Mouse (Mus musculus): Measurements from ENCODE around the gene Ranbp10.

Gene Ranbp10

DNA sequence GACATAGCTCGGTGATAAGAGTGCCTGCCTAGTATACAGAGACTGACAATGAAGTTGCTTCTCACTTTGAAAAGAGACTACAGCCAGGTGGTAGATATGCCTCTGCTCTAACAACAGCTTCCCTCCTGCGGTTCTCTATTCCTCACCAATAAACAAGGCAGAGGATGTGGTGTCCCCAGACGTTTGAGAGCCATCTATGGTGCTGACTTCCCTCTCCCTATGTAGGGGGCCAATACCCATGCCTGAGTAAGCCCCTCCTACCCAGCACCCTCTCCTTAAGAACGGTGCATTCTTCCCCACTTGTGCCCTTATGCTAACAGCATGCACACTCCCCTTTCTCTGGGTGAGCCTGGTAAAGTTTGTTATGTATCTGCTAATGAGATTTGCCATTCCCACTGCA lies 38.2 kb downstream of the Ranbp10 start:
- no peak for DNase-seq (ENCODE audit: low spot score)

DNA sequence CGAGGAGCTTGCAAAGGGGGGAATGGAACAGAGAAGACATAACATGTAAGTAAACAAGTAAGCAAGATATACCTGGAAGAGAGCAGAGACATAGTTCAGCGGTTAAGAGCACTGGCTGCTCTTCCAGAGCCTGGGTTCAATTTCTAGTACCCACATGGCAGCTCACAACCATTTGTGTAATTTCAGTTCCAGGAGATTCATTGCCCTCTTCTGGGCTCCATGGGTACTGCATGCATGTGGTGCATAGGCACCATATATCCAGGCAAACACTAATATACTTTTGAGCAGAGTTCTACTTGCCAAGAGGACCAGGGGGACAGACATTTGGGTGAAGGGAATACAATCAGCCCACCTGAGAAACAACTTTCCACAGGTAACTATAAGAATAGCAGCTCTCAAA lies 38.9 kb downstream of the Ranbp10 start:
- DNase-seq (ENCODE audit: low spot score) = no peak

DNA sequence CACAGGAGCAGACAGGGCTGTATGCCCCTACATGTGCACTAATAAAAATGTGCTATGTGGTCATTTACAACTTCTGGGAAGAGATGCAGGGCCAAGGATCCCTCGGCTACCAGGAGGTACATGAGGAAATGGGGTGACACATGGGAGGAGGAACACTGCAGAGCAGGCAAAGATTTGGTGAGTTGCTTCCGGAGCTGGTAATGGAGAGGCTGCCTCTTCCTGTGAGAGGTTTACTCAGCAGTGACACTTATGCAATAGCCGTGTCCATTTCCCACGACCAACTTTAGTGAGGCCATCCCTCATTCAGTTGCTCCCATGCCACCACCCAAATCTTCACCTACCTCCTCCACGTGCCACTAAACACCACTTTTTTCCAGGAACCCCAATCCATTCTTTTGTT lies 46.9 kb downstream of the Ranbp10 start:
- no peak for DNase-seq (ENCODE audit: low spot score)

DNA sequence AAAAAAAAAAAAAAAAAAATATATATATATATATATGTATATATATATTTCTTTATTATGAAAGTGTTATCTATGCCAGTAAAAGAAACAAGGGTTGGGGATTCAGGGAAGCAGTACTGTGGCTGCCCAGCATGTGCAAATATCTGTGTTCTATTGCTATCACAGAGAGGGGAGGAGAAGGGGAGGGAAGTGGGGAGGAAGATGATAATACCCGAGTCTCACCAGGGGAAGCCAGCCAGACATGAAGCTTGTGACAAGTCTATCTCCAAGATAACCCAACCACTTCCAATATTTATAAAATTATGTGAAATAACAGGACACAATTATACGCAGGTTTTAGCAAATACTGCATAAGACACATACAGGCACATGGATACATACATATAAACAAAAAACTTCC lies 49.3 kb downstream of the Ranbp10 start:
- no peak for DNase-seq (ENCODE audit: low spot score)

DNA sequence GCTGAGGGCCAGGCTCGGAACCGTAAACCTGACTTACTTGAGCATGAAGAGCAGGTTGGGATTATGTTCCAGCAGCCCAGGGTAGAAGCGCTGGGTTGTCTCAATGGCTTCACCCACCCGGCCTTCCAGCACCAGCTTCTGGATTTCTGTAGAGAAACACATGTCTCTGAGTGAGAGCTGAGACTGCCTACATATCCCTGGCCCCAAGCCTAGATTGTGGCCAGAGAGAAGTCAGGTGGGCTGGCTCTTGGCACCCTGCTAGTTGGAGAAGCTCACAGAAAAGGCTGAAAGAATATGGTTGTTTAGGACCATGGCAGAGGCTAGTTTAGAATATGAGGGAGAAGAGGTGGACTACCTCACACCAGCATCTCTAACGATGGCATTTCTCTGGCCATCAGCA lies 52.7 kb downstream of the Ranbp10 start:
- no peak for DNase-seq (ENCODE audit: low spot score)

DNA sequence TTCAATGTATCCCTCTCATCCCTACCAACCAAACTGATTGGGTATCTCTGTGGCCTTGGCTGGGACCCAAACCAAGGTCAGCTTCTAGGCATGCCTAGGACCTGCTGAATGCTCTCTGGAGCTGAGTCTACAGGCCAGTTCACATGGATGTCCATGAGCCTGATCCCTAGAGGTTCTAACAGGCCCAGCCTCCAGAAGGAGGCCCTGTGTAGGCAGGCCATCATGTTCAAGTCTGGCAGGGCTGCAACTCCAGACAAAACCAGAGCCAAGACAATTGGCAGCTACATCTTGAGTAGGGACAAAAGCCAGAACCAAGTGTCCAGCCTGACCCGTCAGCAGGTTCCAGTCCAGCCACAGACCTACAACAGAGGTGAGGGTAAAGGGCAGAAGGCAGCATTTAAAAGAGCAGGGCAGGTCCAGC lies 53.7 kb downstream of the Ranbp10 start:
- DNase-seq (ENCODE audit: low spot score) = peak; percentile 71

DNA sequence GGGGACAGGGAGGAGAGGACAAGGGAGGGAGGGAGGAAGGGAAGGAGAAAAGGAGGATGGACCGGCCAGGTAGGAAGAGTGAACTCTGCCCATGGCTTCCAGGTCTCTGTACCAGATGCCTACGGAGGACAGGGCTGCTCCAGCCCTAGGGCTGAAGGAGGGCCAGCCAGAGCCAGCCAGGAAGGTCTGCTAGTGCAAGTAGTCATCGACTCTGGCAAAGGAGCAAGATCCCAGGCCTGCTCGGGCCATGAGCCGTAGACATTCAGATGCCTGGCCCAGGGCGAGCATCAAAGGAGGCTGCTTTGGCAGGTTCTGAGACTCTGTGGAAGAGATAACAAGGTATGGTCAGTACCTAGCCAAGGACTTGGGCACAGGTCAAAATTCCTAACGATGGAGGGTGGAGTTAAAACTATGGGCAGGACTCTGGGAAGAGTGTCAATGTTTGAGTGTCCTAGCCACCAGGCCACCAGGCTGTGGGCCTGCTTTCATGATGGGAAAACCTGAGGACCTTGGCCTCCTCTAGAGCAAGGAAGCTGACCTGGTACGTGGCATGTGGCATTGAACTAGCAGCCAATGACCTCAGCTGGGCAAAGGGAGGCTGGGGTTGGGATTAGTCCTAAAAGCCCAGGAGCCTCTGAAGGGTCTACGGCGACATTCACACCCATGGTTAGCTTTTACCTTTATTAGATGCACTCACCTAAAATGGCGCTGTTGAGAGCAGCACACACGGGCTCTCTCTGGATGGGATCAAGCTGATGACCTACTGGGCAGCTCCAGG lies 55.6 kb downstream of the Ranbp10 start:
- no peak for DNase-seq (ENCODE audit: low spot score)

DNA sequence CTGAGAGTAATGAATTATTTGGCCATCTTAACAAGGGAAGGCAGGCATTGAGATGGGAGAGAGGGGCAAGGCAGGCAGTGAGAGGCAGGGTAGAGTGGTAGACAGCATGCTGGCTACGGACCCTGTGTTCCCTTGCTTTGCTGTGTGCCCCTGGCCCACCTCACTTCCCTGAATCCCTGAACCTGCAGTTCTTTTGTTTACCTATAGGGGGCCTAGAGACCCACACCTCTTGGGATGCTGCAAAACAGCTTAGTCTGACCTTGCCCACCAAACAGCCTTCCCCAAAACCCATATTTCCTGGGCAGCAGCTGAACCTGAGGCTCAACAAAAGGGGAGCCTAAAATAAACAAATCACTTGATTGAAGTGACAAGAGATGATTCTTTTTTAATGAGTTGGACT lies 56.5 kb downstream of the Ranbp10 start:
- DNase-seq (ENCODE audit: low spot score) = no peak

DNA sequence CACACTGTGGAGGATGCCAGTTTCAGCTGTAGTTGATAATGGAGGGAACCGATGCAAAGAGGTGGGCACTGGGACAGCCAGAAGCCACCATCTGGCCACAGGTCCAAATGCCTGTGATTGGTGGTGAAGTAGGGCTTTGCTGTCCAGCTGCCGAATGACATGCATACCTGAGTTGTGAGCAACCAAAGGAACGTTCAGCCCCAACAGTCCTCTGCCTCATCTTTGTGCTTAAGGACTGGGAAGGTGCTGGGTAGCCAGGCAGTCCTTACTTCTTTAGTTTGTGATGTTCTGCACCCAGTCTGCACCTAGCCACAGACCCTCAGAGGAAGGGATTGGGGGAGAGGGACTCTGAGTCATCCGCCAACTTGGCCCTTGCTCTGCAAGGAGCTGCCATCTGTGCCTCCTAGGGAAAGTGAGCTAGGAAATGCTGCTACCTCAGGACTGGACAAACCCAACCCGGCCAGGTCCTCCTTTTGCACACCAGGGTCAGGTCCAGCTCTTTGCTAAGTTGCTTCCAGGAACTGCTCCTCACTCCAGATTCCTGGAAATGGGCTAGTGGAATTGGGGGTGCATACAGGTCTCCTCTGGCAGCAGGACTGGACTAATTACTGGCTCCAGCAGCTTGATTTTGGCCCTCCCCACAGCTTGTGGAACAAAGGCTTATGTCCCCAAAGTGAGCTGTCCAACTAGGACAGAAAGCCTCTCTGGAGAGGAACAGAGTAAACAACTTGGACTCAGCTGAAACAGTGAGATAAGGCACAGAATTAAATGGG lies 58.5 kb downstream of the Ranbp10 start:
- no peak for DNase-seq (ENCODE audit: low spot score)

DNA sequence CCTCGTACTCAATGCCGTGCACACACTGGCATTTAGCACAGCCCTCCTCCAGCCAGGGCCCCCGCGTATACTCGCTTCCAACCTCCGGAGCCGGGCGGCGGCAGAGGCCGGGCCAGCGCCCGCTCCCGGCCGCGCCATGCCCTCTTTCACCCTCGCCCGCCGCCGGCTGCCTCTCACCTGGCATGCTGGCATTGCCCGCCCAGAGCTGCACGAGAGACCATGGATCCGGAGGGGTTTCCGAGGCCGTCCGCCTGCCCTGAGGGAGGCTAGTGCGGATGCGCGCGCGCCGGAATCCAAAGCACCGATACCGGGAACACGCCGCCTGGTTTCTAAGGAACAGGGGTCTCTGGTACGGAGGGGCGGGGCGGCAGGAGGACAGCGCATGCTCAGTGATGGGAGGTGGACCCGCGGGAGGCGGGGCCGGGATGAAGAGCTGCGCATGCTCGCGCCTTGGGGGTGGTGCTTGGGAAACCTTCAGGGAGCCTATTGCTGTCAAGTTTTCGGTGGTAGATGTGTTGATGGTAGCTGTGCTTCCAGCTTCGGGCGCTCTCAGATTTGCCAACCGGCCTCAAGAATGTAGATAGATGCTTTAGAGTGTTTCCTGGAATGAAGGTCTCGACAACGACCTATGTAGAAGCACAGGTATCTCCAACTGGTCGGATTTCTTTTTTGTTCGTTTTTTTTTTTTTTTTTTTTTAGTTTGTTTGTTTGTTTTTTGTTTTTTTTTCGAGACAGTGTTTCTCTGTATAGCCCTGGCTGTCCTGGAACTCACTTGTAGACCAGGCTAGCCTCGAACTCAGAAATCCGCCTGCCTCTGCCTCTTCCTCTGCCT lies 68.7 kb downstream of the Ranbp10 start, which contains the start of gene Gfod2:
TSS of gene Gfod2 (minus strand) at position 388 of the 832 bp plus-strand sequence.
- peak; percentile 97 for DNase-seq (ENCODE audit: low spot score)

DNA sequence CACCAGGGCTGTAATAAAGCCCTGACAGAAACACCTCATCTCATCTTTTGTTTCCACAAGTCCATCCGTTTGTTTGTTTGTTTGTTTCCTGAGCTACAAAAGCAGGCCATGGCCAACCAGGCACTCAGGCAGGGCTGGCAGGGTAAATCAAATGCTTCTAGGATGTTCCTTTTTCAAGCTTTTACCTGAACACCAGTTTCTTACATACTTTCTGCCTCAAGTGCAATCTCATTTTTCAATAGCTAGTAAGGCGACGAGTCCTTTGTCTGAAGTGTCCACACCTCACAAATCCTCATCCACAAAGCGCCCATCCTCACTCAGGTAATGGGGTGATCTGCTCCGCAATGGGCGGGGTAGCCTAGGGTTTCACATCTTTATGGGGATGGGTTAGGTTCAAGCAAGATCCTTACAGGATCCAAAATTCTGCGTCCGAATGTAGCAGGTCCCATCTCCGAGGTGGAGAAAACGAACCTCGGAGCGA lies 69.3 kb downstream of the Ranbp10 start:
- no peak for DNase-seq (ENCODE audit: low spot score)

DNA sequence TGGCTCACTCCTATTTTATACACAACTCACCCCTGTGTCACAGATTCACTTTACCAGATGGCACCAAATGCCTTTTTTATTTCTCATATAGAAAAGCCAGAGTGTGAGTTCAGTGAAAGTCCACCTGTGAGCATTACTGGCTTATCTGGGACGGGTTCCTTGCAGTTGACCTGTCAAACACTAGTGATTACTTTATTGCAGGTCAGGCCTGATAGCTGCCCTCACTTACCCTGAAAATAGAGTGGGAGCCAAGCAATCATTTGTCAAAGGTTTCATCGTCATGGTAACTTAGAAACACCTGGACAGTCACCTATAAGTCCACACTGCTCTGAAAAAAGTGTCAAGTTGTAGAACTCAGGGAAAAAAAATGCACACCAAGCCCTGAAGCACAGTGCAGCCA lies 72.5 kb downstream of the Ranbp10 start:
- DNase-seq (ENCODE audit: low spot score) = no peak

DNA sequence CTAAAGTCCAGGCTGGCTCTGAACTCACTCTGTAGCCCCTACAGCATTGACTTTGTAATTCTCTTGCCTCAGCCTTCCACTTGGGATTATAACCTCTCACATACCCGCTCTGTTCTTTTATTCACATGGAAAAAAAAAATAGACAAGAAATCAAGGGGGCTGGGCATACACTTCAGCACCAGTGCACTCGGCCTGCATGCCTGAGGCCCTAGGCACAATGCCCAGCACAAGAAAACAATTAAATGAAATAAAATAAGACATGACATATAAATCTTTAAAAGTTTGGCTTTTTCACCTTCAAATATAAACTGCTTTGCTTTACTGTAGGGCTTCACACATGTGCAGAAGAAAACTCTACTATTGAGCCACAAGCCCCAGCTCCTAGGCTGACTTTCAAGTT lies 73.2 kb downstream of the Ranbp10 start:
- DNase-seq (ENCODE audit: low spot score) = no peak

DNA sequence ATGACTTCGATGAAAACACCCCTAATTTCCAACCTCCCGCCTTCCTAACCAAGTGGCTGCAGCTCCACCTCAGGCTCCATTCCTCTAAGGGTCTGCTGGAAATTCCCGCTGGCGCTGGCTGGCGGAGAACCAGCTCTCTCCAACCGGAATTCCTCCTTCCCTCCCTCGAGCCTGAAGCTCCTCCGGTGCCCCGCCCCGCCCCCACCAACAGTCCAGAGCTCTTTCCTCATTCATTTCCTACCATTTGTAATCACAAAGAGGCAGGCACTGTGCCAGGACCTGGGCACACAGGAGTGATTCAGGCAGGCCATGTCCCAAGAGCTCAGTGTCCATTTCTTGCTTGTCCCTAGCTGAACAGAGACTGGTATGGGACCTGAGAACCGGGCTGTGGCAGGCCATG lies 76.5 kb downstream of the Ranbp10 start:
- peak; percentile 60 for DNase-seq (ENCODE audit: low spot score)

DNA sequence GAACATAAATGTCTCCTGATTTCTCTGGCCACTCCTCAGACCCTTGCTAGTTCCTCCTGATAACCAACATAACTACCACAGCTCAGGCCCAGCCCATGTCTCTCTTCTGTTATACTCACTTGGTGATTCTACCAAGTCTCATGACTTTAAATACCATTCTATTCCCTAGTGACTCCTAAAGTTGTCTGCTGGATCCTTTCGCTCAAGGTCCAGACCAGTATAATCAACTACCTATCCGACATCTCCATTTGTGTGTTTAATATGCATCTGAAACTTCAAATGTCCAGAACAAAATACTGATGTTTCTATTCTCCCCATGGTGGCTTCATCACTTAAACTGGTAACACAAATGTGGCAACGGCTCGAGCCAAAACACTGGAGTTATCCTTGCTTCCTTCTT lies 83.8 kb downstream of the Ranbp10 start:
- DNase-seq (ENCODE audit: low spot score) = no peak

DNA sequence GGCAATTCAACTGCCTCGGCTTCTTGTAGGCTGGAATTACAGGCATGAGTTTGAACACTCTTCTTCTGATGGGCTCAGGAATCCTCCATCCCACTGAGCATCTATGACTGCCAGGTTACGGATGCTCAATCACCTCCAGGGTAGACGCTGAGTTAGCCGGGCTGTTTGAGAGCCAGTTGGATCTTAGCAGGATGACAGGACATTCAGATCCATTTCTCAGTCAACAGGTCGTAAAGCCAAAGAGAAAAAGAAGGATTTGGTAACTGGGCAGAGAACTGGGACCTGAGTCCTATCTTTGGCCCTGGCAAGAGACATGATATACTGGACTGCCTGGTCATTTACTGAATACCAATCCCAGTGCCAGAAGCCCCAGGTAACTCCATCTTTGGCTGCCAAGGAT lies 87.9 kb downstream of the Ranbp10 start:
- no peak for DNase-seq (ENCODE audit: low spot score)

DNA sequence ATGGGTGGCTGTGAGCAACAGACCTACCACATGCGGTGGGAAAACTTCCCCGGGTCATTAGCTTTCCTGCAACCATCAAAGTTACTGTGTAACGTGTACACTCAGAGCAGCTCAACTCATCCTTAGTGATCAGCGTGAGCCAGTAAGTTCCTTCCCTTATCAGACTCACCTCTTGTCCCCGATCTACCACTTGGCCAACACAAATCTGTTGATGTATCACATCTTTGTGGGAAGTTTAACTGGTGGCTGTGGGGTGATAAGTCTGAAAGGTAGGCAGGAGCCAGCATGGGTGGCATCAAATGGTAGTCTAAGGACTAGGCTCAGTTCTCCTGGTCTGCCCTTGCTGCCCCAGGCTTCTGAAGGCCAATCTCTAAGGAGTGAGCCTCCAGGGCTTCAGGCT lies 95.0 kb downstream of the Ranbp10 start:
- no peak for DNase-seq (ENCODE audit: low spot score)

DNA sequence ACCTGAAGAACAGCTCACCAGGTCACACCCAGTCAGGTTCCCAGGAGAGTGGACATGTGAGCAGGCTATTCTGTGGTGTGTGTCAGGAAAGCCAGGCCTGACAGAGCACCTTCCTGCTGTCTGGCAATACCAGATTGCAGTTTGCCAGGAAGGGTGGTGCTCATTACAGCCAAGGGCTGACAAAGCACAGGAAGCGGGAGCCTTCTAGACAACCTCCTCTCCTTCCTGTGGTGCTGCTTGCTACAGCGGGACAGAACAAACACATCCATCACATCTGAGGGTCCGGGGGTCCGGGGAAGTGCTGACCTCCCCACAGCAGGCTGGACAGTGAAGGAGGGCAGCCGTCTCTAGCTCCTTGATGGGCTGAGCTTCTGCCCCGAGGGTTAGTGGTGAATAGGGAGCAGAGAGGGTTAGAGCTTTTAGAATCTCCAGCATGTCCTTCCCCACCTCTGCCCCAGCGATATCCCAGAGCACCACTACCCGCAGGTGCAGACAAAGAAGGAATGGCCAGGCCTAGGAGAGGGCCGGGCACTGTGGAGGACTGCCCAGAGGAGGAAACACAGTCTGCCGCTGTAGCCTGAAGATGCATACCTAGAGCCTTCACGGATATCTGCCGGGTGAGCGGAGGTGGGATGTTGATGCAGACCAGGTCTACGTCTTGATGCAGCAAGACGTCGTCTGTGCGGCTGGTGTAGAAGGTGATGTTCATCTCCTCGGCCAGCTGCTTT lies 99.6 kb downstream of the Ranbp10 start:
- no peak for DNase-seq (ENCODE audit: low spot score)

DNA sequence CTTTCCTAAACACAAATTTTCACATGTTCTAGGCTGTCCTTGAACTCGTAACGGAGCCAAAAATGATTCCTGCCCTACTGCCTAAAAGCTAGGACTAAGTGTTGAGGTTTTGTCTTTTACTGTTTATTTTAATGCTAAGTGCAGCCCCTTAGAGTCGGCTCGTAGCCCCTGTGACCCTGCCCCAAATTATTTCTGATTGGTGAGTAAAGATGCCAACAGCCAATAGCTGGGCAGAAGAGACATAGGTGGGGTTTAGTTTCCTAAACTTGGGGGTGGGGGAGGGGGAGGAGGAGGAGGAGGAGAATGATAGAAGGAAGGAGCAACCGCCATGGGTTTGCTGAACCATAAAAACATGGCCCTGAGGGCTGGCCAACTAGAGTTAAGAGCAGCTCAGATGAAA lies 101.4 kb downstream of the Ranbp10 start:
- DNase-seq (ENCODE audit: low spot score) = no peak

DNA sequence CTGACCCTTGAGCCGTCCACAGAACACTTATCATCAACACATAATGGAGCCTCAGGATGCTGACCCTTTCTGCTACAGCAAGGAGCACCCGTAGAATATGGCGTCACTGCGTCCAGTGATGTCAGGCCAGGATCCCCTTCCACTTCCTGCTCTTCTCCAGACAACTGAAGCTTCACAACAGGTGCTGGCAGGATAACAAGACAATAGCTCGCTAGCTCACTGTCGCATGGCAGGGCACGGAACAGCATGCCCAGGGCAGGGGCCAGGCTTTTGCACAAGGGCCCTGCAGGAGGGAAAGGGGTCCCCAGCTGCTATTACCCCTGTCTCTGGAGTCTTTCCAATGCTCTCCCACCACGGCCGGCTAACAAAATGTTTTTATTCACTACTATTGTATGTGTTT lies 104.3 kb downstream of the Ranbp10 start:
- no peak for DNase-seq (ENCODE audit: low spot score)

DNA sequence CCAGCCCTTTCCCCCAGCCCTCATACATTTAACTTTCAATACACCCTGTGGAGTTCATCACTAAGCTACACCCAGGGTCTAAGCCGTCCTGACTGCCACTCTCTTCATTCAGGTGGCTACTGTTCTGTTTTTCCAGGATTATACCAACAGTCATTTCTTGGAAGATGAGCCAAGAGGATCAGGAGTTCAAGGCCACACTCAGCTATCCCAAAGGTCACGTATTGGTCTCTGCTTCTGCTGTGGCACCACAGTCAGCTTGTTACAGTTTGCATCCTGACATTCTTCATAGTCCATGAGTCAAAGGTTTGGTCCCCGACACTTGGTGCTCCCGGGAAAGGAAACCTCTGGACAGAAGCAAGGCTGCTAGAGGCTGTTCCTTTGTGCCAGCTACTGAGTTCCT lies 107.5 kb downstream of the Ranbp10 start:
- DNase-seq (ENCODE audit: low spot score) = no peak

Data from testis, postnatal 14 days (tissue).